Mouse (Mus musculus): Measurements from ENCODE around the gene Kctd18.

Kctd18 gene

GRCm38 (mm10) chr1:57991277-57991676 is 27.5 kb downstream of the Kctd18 start:
- in situ Hi-C loops (cut with MboI, MseI): no loop called here

GRCm38 (mm10) chr1:57989052-57989600 is 29.6 kb downstream of the Kctd18 start:
- in situ Hi-C loops (cut with MboI, MseI): no loop called here

- in situ Hi-C loops (cut with MboI, MseI): no loop called here
Observed at GRCm38 (mm10) chr1:57976860-57977259, 41.9 kb downstream of the Kctd18 start.

GRCm38 (mm10) chr1:57971588-57971987 is 47.2 kb downstream of the Kctd18 start:
- in situ Hi-C loops (cut with MboI, MseI): no loop called here

- in situ Hi-C loops (cut with MboI, MseI): no loop called here
Observed at GRCm38 (mm10) chr1:57969327-57970271, 49.2 kb downstream of the Kctd18 start.

- in situ Hi-C loops (cut with MboI, MseI): loop anchor here (10.0 kb wide), 1 partner anchor 1291 kb away; no protein-coding TSS in a partner anchor
Observed at GRCm38 (mm10) chr1:57955774-57956173, 63.0 kb downstream of the Kctd18 start.

- in situ Hi-C loops (cut with MboI, MseI): loop anchor here (10.0 kb wide), 1 partner anchor 1290 kb away; no protein-coding TSS in a partner anchor
Observed at GRCm38 (mm10) chr1:57954376-57954765, 64.4 kb downstream of the Kctd18 start.

GRCm38 (mm10) chr1:57953586-57954375 is 65.0 kb downstream of the Kctd18 start:
- in situ Hi-C loops (cut with MboI, MseI): loop anchor here (10.0 kb wide), 1 partner anchor 1289 kb away; no protein-coding TSS in a partner anchor

GRCm38 (mm10) chr1:57952509-57952908 is 66.2 kb downstream of the Kctd18 start:
- in situ Hi-C loops (cut with MboI, MseI): loop anchor here (10.0 kb wide), 1 partner anchor 1288 kb away; no protein-coding TSS in a partner anchor

GRCm38 (mm10) chr1:57949716-57950115 is 69.0 kb downstream of the Kctd18 start:
- in situ Hi-C loops (cut with MboI, MseI): loop anchor here (5.0 to 10.0 kb wide), 2 partner anchors 527 to 1285 kb away; no protein-coding TSS in a partner anchor

GRCm38 (mm10) chr1:57949195-57949594 is 69.6 kb downstream of the Kctd18 start:
- in situ Hi-C loops (cut with MboI, MseI): loop anchor here (5.0 kb wide), 1 partner anchor 527 kb away; no protein-coding TSS in a partner anchor

GRCm38 (mm10) chr1:57947552-57948347 is 71.0 kb downstream of the Kctd18 start:
- in situ Hi-C loops (cut with MboI, MseI): loop anchor here (5.0 kb wide), 1 partner anchor 525 kb away; no protein-coding TSS in a partner anchor

- in situ Hi-C loops (cut with MboI, MseI): no loop called here
Observed at GRCm38 (mm10) chr1:57942215-57942614, 76.5 kb downstream of the Kctd18 start.

GRCm38 (mm10) chr1:57941734-57942133 is 77.0 kb downstream of the Kctd18 start:
- in situ Hi-C loops (cut with MboI, MseI): no loop called here

- in situ Hi-C loops (cut with MboI, MseI): no loop called here
Observed at GRCm38 (mm10) chr1:57941095-57941494, 77.7 kb downstream of the Kctd18 start.

- in situ Hi-C loops (cut with MboI, MseI): no loop called here
Observed at GRCm38 (mm10) chr1:57940691-57941090, 78.1 kb downstream of the Kctd18 start.

- in situ Hi-C loops (cut with MboI, MseI): no loop called here
Observed at GRCm38 (mm10) chr1:57934287-57934686, 84.5 kb downstream of the Kctd18 start.

GRCm38 (mm10) chr1:57918567-57918966 is 100.2 kb downstream of the Kctd18 start:
- in situ Hi-C loops (cut with MboI, MseI): no loop called here

GRCm38 (mm10) chr1:57917342-57917741 is 101.4 kb downstream of the Kctd18 start:
- in situ Hi-C loops (cut with MboI, MseI): no loop called here

- in situ Hi-C loops (cut with MboI, MseI): no loop called here
Observed at GRCm38 (mm10) chr1:57911561-57911960, 107.2 kb downstream of the Kctd18 start.

- in situ Hi-C loops (cut with MboI, MseI): no loop called here
Observed at GRCm38 (mm10) chr1:57906312-57906711, 112.4 kb downstream of the Kctd18 start.

Data from regulatory T cell (primary cell).